Mouse (Mus musculus) kidney, adult 2 months (tissue): ENCODE results near the gene Daam1. TPM values are rescaled to one million over a fixed set of nuclear protein-coding genes. Genes with fewer than 3 reads are reported as not detected.

Experiments used
- DNase-seq: peaks from one replicate; pipeline ENCODE4 v3.0.0; 2021
- H3K27ac ChIP-seq: fragments of 200-500 bp; 2 replicates; pipeline ENCODE4 v1.5.1; 2012; ENCODE audit warnings: low read depth, low read length, control low read depth, inconsistent platforms; ENCODE audit not compliant: insufficient read depth
- H3K27me3 ChIP-seq: fragments of 200-500 bp; replicated peaks from 2 replicates; pipeline ENCODE4 v1.6.1; 2012; ENCODE audit warnings: mild to moderate bottlenecking, moderate library complexity, low read length, inconsistent platforms; ENCODE audit not compliant: control insufficient read depth, insufficient read depth
- H3K36me3 ChIP-seq: fragments of 200-500 bp; 2 replicates; pipeline ENCODE4 v1.6.1; 2012; ENCODE audit warnings: mild to moderate bottlenecking, moderate library complexity, low read length, inconsistent platforms; ENCODE audit not compliant: control insufficient read depth, insufficient read depth
- H3K4me1 ChIP-seq: fragments of 200-500 bp; 2 replicates; pipeline ENCODE4 v1.6.1; 2011; ENCODE audit warnings: low read length; ENCODE audit not compliant: control insufficient read depth, insufficient read depth
- H3K4me3 ChIP-seq: fragments of 200-500 bp; 2 replicates; pipeline ENCODE4 v1.5.1; 2011; ENCODE audit warnings: mild to moderate bottlenecking, low read depth, low read length, control low read depth; ENCODE audit not compliant: insufficient read depth
- CTCF ChIP-seq: fragments of 200-500 bp; conservative IDR thresholded peaks from 2 replicates; pipeline ENCODE4 v1.5.1; 2011; ENCODE audit warnings: low read depth, mild to moderate bottlenecking, control low read depth, low read length, moderate library complexity, mixed read lengths; ENCODE audit not compliant: insufficient read depth, insufficient read length
- POLR2A ChIP-seq: fragments of 200-500 bp; IDR thresholded peaks from one replicate; pipeline ENCODE4 v1.6.1; 2011; ENCODE audit warnings: low read depth, low read length, control low read depth
- WGBS: fragments of 180-500 bp; shearing (Covaris S2); methylation state at CpG from one replicate; pipeline ENCODE4 v1.1.7; 2018; 5-methylcytosine and 5-hydroxymethylcytosine counted together
- polyA plus RNA-seq: library from polyadenylated mRNA; depleted of rRNA; stranded (reverse); fragments of >200 nt; gene quantifications from 2 replicates; pipeline ENCODE4 v1.2.3, GENCODE M21; 2012

The Daam1 gene
- polyA plus RNA-seq, 1 experiment = 5.2 TPM

DNA sequence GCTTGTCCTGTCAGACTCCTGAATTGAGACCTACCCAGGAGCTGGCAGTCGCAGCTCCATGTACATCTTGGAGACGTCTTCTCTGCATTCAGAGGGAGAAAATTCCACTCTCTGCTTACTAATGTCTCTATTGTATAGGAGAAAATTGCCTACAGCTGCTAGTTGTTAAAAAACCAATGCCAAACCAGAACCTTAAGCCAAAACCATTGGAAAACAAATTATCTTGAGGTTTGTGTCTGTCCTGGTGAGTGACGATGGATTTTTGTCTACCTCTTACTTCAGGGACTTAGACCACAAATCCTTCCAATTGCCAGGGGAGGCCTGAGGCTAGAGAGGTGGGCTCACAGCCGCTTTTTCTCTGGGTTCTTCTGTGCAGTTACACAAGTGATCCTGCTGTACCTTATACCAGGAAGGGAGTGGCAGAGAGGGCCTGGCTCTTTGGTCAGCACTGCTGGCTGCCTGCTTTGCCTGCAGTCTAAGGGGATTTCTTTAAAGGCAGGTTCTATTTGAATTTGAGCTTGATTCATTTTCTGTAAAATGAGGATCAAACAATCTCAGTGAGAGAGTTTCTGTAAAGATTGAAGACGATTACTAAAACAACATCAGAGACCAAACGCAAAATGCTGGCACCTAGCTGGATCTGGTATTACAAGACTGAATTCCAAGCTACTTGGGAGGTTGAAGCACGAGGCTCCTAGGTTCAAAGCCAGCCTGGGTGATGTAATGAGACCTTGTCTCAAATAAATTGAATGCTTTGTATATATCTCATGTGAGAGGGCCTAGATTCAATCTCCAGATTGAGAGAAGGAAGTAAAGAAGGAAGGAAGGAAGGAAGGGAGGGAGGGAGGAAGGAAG is 68.0 kb downstream of the Daam1 start:
- no peaks in the 10 kb centered on the region for H3K27me3 ChIP-seq
- no peak overlapping the region for H3K4me3 ChIP-seq
- no peak for DNase-seq
- no peaks in the 10 kb centered on the region for H3K36me3 ChIP-seq
- WGBS = 87% methylated on average over 7 of the region's 7 CpGs
- TF ChIP-seq CTCF (no peak), POLR2A (no peak)
- H3K27ac ChIP-seq = no peak overlapping the region
- H3K4me1 ChIP-seq = no peaks in the 10 kb centered on the region

DNA sequence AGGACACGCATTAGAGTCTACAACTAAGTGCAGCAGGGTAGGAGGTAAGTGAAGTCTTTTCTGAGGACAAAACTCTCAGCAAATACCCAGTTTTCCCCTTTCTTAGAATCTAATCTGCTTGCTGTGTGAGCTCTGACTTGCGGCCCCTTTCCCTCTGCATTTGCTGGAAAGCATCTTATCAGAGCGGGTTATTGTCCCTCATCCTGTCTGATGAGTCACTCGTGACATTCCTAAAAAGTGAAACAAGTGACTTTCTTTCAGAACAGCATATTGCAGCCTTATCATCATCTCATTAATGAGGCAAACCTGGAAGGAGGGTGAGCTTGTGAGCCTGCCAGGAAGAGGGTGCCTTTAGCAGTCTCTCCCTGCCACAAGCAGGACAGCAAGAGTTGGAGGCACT is 68.7 kb downstream of the Daam1 start:
- no peak overlapping the region for H3K4me3 ChIP-seq
- WGBS = 69% methylated on average over 4 of the region's 4 CpGs
- H3K27ac ChIP-seq = no peak overlapping the region
- DNase-seq = no peak
- no peaks in the 10 kb centered on the region for H3K4me1 ChIP-seq
- no peaks in the 10 kb centered on the region for H3K27me3 ChIP-seq
- TF ChIP-seq POLR2A = no peak
- no peak for TF ChIP-seq CTCF
- no peaks in the 10 kb centered on the region for H3K36me3 ChIP-seq

DNA sequence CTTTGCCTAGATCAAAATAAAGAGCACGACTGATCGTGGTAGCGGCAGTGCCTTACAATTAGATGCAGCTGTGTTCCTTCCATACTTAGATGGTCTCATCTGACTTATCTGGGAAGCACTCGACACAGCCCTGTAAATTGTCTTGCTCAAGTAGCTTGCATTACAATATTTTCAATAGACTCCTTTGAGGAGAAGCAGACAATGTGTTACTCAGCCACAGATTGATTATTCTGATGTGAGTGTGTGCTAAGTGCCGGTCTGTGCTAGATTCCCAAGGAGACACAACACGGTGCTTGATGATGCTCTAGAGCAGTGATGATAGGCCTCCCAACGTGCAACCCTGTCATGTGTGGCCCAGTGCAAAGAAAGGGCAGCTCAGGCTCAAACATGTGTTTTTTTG is 70.3 kb downstream of the Daam1 start:
- Histone ChIP-seq H3K4me1 (peaks cover 3% of the 10 kb centered on the region; the same call in 1 of the 2 replicates), H3K27me3 (no peaks in the 10 kb centered on the region), H3K4me3 (no peak overlapping the region), H3K36me3 (no peaks in the 10 kb centered on the region), H3K27ac (no peak overlapping the region)
- no peak for DNase-seq
- 90% methylated on average over 7 of the region's 7 CpGs for WGBS
- TF ChIP-seq CTCF (no peak), POLR2A (no peak)

DNA sequence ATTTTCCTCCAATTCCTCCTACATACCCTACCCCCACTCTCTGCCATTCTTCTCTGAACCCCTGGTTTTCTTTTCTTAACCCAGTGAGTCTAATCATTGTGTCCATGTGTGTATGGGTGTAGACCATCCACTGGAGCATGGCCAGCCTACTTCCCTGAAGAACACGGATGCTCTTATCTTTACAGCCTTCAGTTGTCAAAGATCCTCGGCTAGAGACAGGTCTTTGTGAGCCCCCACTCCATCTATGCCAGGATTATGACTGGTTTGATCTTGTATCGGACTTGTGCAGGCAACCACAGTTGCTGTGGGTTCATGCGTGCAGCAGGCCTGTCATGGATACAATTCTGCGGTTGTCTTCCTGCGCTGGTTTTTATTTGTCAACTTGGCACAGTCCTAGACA is 71.0 kb downstream of the Daam1 start:
- WGBS = 95% methylated on average over 6 of the region's 6 CpGs
- Histone ChIP-seq H3K27ac (no peak overlapping the region), H3K36me3 (no peaks in the 10 kb centered on the region), H3K4me1 (peaks cover 3% of the 10 kb centered on the region; the same call in 1 of the 2 replicates), H3K4me3 (no peak overlapping the region), H3K27me3 (no peaks in the 10 kb centered on the region)
- no peak for DNase-seq
- no peak for TF ChIP-seq CTCF
- TF ChIP-seq POLR2A = no peak

DNA sequence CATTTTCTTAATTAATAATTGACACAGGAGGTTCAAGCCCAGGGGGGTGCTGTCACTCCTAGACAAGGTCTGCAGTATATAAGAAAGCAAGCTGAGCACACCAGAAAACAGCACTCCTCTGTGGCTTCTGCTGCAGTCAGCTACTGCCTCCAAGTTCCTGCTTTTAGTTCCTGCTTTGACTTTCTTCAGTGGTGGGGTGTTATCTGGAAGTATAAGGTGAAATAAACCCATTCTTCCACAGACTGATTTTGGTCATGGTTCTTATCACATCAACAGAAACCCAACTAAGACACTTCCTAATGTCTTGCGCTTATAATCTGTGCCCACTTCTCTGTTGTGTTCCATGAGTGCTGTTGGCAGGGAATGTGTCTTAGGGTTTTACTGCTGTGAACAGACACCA is 71.4 kb downstream of the Daam1 start:
- H3K27ac ChIP-seq = no peak overlapping the region
- no peak for TF ChIP-seq POLR2A
- TF ChIP-seq CTCF = no peak
- no peak overlapping the region for H3K4me3 ChIP-seq
- WGBS = 98% methylated on average over 1 of the region's 1 CpGs
- DNase-seq = no peak
- no peaks in the 10 kb centered on the region for H3K27me3 ChIP-seq
- H3K36me3 ChIP-seq = no peaks in the 10 kb centered on the region
- peaks cover 3% of the 10 kb centered on the region; the same call in 1 of the 2 replicates for H3K4me1 ChIP-seq

DNA sequence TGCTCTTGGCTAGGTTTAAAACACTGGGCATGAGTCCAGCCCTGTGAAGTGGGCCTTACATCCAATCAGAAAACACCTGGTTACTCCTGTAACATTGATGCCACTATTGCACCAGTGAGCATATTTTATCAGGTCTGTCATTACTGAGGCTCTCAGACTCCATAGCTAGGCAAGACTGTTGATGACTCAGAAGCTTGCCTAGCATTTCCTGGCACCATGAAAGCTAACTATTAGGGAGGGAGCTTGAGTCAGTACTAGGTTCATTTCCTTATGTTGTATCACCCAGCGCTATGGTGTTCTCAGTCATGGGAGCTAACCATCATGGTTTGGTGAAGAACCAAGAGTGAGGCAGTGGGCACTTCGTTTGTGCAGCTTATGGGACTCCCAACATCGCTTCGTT is 72.3 kb downstream of the Daam1 start:
- no peaks in the 10 kb centered on the region for H3K27me3 ChIP-seq

DNA sequence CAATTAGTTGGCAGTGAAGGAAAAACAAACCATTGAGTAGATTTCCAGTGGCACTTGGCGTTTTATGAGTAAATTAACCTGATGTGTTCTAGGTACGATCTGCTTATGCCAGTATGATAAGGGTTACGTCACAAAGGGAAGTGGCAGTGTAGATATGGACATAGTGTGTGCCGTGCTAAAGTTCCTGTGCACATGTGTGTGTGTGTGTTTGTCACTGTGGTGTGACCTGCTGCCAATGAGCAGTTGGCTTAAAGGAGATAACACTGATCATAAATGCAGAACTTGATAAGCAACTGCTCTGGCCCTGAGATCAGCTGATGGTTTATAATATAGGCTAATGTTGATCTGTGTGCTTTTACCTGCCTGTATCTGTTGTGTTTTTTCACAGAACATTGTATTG is 73.4 kb downstream of the Daam1 start:
- no peaks in the 10 kb centered on the region for H3K27me3 ChIP-seq
- H3K27ac ChIP-seq = no peak overlapping the region
- TF ChIP-seq CTCF (no peak), POLR2A (no peak)
- WGBS = 82% methylated on average over 4 of the region's 4 CpGs
- no peak for DNase-seq
- H3K4me3 ChIP-seq = no peak overlapping the region
- H3K4me1 ChIP-seq = peaks cover 3% of the 10 kb centered on the region; the same call in 1 of the 2 replicates
- no peaks in the 10 kb centered on the region for H3K36me3 ChIP-seq

More for the DNA sequence above, 72.3 kb downstream of the Daam1 start:
- WGBS = 95% methylated on average over 4 of the region's 4 CpGs
- DNase-seq = no peak
- peaks cover 3% of the 10 kb centered on the region; the same call in 1 of the 2 replicates for H3K4me1 ChIP-seq
- no peak for TF ChIP-seq POLR2A
- TF ChIP-seq CTCF = no peak
- no peak overlapping the region for H3K27ac ChIP-seq
- no peak overlapping the region for H3K4me3 ChIP-seq
- no peaks in the 10 kb centered on the region for H3K36me3 ChIP-seq

DNA sequence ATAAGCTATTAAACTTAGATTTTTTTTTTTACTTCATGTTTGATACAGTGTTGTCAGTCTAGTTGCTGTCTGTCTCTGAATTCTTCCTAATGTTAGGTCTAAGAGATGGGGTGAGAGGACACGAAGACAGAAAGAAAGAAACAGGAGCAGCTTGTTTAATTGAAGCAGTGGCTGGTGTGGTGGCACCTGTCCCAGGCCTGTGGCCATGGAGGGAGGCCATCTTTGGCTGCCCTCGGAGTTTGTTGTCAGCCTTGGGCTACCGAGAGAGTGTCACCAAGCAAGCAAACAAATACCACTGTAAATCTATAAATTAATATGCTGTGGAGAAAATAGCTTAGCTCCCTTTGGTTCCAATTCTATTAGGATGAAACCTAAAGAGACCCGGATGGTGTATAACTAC is 74.0 kb downstream of the Daam1 start:
- 70% methylated on average over 4 of the region's 4 CpGs for WGBS
- peaks cover 3% of the 10 kb centered on the region for H3K4me1 ChIP-seq
- H3K27ac ChIP-seq = no peak overlapping the region
- no peaks in the 10 kb centered on the region for H3K36me3 ChIP-seq
- no peak overlapping the region for H3K4me3 ChIP-seq
- H3K27me3 ChIP-seq = no peaks in the 10 kb centered on the region
- DNase-seq = no peak
- TF ChIP-seq CTCF (no peak), POLR2A (no peak)
